Mouse (Mus musculus): Measurements from ENCODE around the gene Rmdn2. TPM values are rescaled to one million over a fixed set of nuclear protein-coding genes. Genes with fewer than 3 reads are reported as not detected.
A peak's percentile ranks its signal among the peaks of the same experiment; 100 is the strongest.

Rmdn2 gene
- polyA plus RNA-seq, 1 experiment from 2014 or later, result 4.9 TPM

DNA sequence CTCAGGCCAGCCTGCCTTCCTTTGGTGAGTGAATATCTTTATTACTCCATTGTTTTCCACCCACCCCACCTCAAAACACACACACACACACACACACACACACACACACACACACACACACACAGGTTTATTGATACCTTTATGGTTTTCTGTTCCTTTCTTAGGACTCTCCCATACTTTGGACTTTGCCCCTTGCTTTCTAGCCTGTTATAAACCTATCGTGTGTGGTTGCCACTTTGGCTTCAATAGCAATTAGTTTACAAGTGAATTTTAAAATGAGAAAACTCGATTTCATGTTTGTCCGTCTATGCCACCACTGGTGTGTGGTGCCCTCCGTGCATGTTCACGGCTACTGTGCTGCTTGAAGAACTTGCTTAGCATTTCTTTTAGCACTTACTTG lies 7.3 kb downstream of the Rmdn2 start:
- 81% methylated on average over 5 of the region's 5 CpGs for WGBS (ENCODE audit: insufficient replicate concordance)
- Histone ChIP-seq H3K4me1 (peaks cover 11% of the 10 kb centered on the region), H3K27ac (no peak overlapping the region), H3K4me2 (no peak overlapping the region), H3K36me3 (no peaks in the 10 kb centered on the region), H3K4me3 (no peak overlapping the region), H3K9me3 (replicated peaks) (no peaks in the 10 kb centered on the region), H3K9ac (no peak overlapping the region), H3K27me3 (replicated peaks) (no peaks in the 10 kb centered on the region)
- no peak for ATAC-seq

DNA sequence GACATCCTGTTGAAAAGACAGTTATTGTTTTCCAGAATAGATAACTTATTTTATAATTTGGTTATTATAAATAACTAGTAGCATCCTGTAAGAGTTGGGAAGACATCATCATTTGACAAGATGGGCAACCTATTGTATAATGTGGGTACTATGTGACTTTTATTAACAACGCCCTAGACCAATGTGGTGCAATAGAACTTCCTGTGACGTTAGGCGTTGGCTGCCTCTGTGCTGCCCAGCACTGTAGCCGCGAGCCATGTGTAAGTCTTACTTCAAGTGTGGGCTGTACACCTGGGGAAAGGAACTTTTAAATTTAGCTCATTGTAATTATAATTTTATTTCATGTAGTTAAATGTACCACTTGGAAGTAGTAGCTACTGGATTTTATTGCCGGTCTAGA lies 10.4 kb downstream of the Rmdn2 start:
- H3K4me2 ChIP-seq, result no peak overlapping the region
- no peak overlapping the region for H3K9ac ChIP-seq
- no peaks in the 10 kb centered on the region for H3K27me3 ChIP-seq (replicated peaks)
- 81% methylated on average over 6 of the region's 6 CpGs for WGBS (ENCODE audit: insufficient replicate concordance)
- H3K4me1 ChIP-seq, result no peaks in the 10 kb centered on the region
- ATAC-seq, result no peak
- H3K9me3 ChIP-seq (replicated peaks), result no peaks in the 10 kb centered on the region
- H3K4me3 ChIP-seq, result no peak overlapping the region
- no peaks in the 10 kb centered on the region for H3K36me3 ChIP-seq
- no peak overlapping the region for H3K27ac ChIP-seq

DNA sequence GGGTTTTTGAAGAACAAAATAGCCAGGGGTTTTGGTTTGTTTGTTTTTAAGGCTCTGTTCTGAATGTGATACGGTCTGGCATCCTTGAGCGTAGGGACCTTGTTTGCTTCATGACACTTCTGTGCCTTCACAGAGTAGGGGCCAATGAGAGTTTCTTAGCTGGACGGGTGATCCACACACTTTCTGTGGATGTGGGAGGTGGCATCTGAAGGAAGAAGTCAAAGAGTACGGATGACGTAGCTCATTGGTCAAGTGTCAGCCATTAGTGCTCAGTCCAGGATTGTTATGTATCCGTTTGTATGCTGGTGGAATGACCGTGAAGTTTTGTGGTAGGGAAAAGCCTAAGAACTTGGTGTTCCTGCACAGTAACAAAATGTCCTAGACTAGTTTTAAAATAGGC lies 10.9 kb downstream of the Rmdn2 start:
- no peaks in the 10 kb centered on the region for H3K4me1 ChIP-seq
- H3K4me2 ChIP-seq, result no peak overlapping the region
- no peak overlapping the region for H3K4me3 ChIP-seq
- no peaks in the 10 kb centered on the region for H3K36me3 ChIP-seq
- H3K9me3 ChIP-seq (replicated peaks), result no peaks in the 10 kb centered on the region
- H3K27me3 ChIP-seq (replicated peaks), result no peaks in the 10 kb centered on the region
- no peak for ATAC-seq
- 83% methylated on average over 7 of the region's 7 CpGs for WGBS (ENCODE audit: insufficient replicate concordance)
- H3K9ac ChIP-seq, result no peak overlapping the region
- no peak overlapping the region for H3K27ac ChIP-seq

DNA sequence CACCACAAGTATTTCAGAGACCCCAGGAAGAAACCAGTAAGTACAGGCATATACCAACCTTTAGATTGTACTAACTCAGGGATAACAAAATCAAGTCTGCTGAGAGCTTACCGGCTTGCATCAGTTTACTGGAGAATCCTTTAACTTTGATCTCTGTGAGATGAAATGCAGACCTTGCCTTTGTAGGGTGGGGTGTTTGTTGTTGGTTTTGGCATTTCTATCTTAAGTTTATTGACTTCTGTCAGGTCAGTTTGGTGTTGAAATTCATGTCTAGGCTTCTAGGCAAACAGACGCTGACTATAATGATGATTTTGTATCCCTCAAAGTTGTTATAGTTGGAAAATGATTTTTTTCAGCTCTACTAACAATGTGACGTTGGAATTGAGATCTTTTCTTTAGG lies 12.2 kb downstream of the Rmdn2 start:
- no peaks in the 10 kb centered on the region for H3K36me3 ChIP-seq

DNA sequence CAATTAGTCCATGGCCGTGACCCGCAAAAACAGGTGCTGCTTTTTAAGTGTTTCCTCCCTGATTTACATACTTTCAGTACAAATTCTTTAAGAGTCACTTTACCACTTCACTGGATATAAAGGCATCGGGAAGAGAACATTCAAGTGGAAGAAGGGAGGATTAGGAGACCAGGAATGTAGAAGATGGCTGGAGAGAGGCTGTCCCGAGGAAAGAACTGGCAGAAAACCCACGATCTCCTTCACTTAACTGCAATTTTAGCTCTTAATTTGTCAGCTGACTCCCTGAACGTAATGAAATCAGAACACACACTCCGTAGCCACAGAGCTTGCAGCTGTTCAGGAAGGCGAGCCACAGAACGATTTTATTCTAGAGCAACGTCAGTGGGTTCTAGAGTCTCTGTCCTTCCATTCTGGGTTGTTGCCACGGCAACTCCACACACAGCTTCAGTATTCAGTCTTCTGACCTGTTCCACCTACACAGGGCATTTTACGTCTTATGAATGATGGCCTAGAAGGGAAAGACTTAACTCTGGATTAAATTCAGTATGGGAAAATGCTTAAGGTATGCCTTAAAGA lies 14.7 kb downstream of the Rmdn2 start:
- WGBS (ENCODE audit: insufficient replicate concordance), result 77% methylated on average over 12 of the region's 12 CpGs
- no peaks in the 10 kb centered on the region for H3K27me3 ChIP-seq (replicated peaks)
- H3K4me1 ChIP-seq, result no peaks in the 10 kb centered on the region
- no peaks in the 10 kb centered on the region for H3K36me3 ChIP-seq
- no peak overlapping the region for H3K4me2 ChIP-seq
- H3K9ac ChIP-seq, result no peak overlapping the region
- no peak for ATAC-seq
- H3K27ac ChIP-seq, result no peak overlapping the region
- H3K9me3 ChIP-seq (replicated peaks), result no peaks in the 10 kb centered on the region
- no peak overlapping the region for H3K4me3 ChIP-seq

More for the DNA sequence above, 12.2 kb downstream of the Rmdn2 start:
- Histone ChIP-seq H3K9me3 (replicated peaks) (no peaks in the 10 kb centered on the region), H3K27ac (no peak overlapping the region), H3K9ac (no peak overlapping the region), H3K4me1 (no peaks in the 10 kb centered on the region), H3K27me3 (replicated peaks) (no peaks in the 10 kb centered on the region), H3K4me2 (no peak overlapping the region), H3K4me3 (no peak overlapping the region)
- 73% methylated on average over 3 of the region's 3 CpGs for WGBS (ENCODE audit: insufficient replicate concordance)
- ATAC-seq, result no peak

DNA sequence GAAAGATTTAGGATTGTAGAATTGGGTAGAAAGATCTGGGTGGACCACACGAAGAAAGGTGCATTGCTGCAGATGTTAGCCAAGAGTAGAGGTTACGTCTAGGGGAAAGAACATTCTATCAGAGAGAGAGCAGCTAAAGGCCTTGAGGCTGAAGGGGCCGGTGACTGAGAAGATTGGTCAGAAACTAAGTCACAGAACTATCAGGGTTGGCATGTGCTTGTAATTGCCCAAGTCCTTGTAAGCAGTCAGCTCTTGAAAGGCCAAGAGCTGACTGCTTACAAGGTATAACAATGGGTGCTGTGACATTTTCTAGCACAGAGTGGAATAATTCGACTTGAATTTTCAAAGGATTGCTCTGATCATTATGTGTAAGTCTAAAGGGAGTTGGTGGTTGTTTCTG lies 38.2 kb downstream of the Rmdn2 start:
- Histone ChIP-seq H3K4me1 (no peaks in the 10 kb centered on the region), H3K4me2 (no peak overlapping the region), H3K36me3 (no peaks in the 10 kb centered on the region), H3K9me3 (replicated peaks) (no peaks in the 10 kb centered on the region), H3K9ac (no peak overlapping the region), H3K27ac (no peak overlapping the region), H3K27me3 (replicated peaks) (no peaks in the 10 kb centered on the region), H3K4me3 (no peak overlapping the region)
- no peak for ATAC-seq
- 69% methylated on average over 4 of the region's 4 CpGs for WGBS (ENCODE audit: insufficient replicate concordance)

DNA sequence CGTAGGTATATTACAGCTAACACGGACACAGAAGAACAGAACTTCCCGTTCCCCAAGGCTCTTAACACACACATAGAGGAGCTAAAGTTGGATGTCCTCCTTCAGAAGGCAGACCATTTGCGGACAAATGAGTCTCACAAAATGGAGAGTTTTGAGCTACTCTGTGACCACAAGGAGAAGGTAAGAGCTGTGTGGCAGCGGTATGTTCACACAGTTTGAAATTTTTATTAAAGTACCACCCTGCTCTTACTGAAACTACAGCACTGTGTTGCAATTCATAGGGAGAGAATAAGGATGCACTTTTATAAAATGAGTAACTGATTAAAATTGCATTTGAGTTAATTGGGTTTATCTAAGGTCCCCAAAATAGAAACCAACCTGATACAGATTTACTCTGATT lies 38.6 kb downstream of the Rmdn2 start:
- WGBS (ENCODE audit: insufficient replicate concordance), result 79% methylated on average over 5 of the region's 5 CpGs
- Histone ChIP-seq H3K4me1 (no peaks in the 10 kb centered on the region), H3K36me3 (no peaks in the 10 kb centered on the region), H3K27me3 (replicated peaks) (no peaks in the 10 kb centered on the region), H3K9ac (no peak overlapping the region), H3K4me3 (no peak overlapping the region), H3K9me3 (replicated peaks) (no peaks in the 10 kb centered on the region), H3K27ac (no peak overlapping the region), H3K4me2 (no peak overlapping the region)
- no peak for ATAC-seq

DNA sequence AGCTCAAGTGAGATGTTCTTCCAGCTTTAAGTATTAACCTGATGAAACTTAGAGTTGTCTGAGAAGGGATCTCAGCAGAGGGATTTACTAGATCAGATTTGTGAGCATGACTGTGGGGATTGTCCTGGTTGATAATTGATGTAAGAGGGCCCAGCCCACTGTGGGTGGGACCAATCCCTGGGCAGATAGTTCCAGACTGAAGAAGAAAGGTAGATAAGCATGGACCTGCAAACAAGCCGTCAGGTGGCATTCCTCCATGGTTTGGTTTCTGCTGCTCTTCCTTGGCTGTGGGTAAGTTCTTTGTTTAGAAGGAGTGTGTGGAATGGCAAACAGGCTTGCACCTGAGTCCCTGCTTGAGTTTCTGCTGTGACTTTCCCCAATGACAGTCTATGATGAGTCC lies 41.5 kb downstream of the Rmdn2 start:
- WGBS (ENCODE audit: insufficient replicate concordance), result 42% methylated on average over 1 of the region's 1 CpGs
- no peak overlapping the region for H3K9ac ChIP-seq
- H3K36me3 ChIP-seq, result no peaks in the 10 kb centered on the region
- no peak overlapping the region for H3K27ac ChIP-seq
- no peak overlapping the region for H3K4me3 ChIP-seq
- no peak overlapping the region for H3K4me2 ChIP-seq
- H3K27me3 ChIP-seq (replicated peaks), result no peaks in the 10 kb centered on the region
- no peaks in the 10 kb centered on the region for H3K9me3 ChIP-seq (replicated peaks)
- no peak for ATAC-seq
- H3K4me1 ChIP-seq, result no peaks in the 10 kb centered on the region

DNA sequence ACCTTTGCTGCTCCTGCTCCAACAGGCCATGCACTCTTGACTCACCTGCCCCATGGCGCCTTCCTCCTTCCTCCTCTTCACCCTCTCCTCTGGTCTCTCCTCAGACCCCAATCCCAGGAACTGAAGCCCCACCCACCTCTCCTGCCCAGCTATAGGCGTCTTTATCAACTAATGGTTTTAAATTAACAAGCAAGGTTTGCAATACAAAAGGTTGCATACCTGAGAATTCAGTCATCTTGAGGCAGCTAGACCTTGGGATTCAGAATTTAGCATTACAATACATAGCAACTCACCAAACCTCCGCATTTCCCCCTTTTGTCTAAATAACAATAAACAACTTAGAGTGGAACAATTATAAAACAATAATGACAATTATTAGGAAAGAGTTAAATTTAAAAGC lies 42.5 kb downstream of the Rmdn2 start:
- H3K27ac ChIP-seq, result no peak overlapping the region
- WGBS (ENCODE audit: insufficient replicate concordance), result 70% methylated on average over 3 of the region's 3 CpGs
- no peaks in the 10 kb centered on the region for H3K36me3 ChIP-seq
- no peak overlapping the region for H3K4me3 ChIP-seq
- no peak overlapping the region for H3K9ac ChIP-seq
- H3K9me3 ChIP-seq (replicated peaks), result no peaks in the 10 kb centered on the region
- no peak for ATAC-seq
- H3K4me2 ChIP-seq, result no peak overlapping the region
- no peaks in the 10 kb centered on the region for H3K27me3 ChIP-seq (replicated peaks)
- H3K4me1 ChIP-seq, result no peaks in the 10 kb centered on the region

DNA sequence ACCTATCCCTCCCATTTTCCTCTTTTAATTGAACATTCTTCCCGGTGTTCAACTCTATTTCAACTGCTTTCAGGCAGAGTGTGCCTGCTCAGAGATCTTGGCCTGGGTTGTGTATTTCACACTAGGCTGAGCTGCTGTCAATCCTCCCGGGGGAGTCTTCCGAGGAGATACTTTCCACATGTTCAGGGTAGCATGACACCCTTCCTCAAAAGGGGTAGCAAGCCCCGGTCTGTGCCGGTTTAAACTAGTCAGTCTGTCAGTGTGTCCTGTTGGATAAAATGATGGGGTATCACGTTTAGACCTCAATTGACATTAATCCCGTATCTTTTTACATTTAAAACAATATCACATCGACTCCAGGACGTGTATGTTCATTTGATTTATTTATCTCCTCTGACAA lies 46.1 kb downstream of the Rmdn2 start:
- no peak for ATAC-seq
- WGBS (ENCODE audit: insufficient replicate concordance), result 59% methylated on average over 9 of the region's 9 CpGs
- Histone ChIP-seq H3K27ac (no peak overlapping the region), H3K36me3 (no peaks in the 10 kb centered on the region), H3K4me1 (no peaks in the 10 kb centered on the region; the same call in 1 of the 2 replicates), H3K4me3 (no peak overlapping the region), H3K4me2 (no peak overlapping the region), H3K9ac (no peak overlapping the region), H3K27me3 (replicated peaks) (no peaks in the 10 kb centered on the region), H3K9me3 (replicated peaks) (no peaks in the 10 kb centered on the region)

DNA sequence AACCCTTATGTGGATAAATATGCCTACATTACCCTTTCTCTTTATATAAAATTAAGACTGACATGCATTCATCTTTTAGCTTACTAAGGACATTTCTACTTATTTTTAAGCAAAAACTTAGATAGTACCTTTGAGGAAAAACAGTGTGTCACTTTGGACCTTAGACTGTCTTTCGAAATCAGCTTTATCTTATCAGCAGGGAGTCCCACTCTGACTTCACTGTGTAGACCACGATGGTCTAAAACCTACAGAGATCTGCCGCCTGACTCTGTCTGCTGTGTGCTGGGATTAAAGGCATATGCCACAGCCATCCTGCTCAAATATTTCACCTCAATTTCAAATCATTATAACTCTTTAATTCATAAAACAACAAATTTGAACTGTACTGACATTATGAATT lies 46.8 kb downstream of the Rmdn2 start:
- 20% methylated on average over 3 of the region's 3 CpGs for WGBS (ENCODE audit: insufficient replicate concordance)
- H3K36me3 ChIP-seq, result no peaks in the 10 kb centered on the region
- no peak overlapping the region for H3K27ac ChIP-seq
- H3K9me3 ChIP-seq (replicated peaks), result no peaks in the 10 kb centered on the region
- H3K9ac ChIP-seq, result no peak overlapping the region
- H3K4me1 ChIP-seq, result no peaks in the 10 kb centered on the region; the same call in 1 of the 2 replicates
- H3K27me3 ChIP-seq (replicated peaks), result no peaks in the 10 kb centered on the region
- no peak overlapping the region for H3K4me2 ChIP-seq
- H3K4me3 ChIP-seq, result no peak overlapping the region
- no peak for ATAC-seq

DNA sequence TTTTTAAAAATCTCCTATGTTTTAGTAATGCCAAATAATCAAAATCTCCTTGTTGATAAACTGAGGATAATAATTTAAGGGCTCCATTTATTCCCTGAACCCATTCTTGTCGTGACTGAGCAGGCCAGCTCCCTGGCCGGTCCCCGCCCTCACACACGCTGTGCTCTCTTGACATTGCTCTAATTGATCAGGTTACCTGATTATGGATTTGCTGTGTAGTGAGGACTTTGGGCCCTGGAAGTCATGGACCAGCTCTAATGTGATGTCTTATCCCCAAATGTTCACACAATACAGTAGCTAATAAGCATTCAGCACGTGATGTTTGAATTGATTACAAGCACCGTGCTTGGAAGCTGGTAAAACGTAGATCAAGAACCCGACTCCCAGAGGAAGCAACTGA lies 47.2 kb downstream of the Rmdn2 start:
- H3K27me3 ChIP-seq (replicated peaks), result no peaks in the 10 kb centered on the region
- no peak overlapping the region for H3K4me3 ChIP-seq
- H3K9me3 ChIP-seq (replicated peaks), result no peaks in the 10 kb centered on the region
- no peak overlapping the region for H3K4me2 ChIP-seq
- H3K36me3 ChIP-seq, result no peaks in the 10 kb centered on the region
- no peak overlapping the region for H3K9ac ChIP-seq
- H3K4me1 ChIP-seq, result no peaks in the 10 kb centered on the region; the same call in 1 of the 2 replicates
- ATAC-seq, result 0 out of 2 replicates have a peak, but pooled peaks have one; percentile 37
- WGBS (ENCODE audit: insufficient replicate concordance), result 52% methylated on average over 8 of the region's 8 CpGs
- no peak overlapping the region for H3K27ac ChIP-seq

DNA sequence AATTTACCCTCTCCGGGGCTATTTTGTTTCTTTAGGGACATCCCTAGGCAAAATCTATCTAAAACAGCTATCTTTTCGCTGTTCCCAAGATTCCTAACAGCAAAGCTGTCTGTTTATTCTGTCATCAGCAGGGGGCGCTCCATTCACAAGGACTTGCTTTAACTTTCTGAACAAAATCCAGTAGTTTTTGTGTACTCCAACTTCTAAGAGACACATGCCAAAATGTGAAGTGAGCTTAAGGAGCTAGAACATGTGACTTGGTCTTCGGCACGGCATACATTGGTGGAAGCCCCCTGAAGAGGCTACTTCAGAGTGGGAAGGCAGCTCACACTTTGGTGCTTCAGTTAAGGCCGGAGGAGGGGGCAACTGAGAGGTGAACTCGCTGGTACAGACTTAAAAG lies 49.7 kb downstream of the Rmdn2 start:
- Histone ChIP-seq H3K4me1 (no peaks in the 10 kb centered on the region; the same call in 1 of the 2 replicates), H3K4me2 (no peak overlapping the region), H3K4me3 (no peak overlapping the region), H3K36me3 (no peaks in the 10 kb centered on the region), H3K9ac (no peak overlapping the region), H3K9me3 (replicated peaks) (no peaks in the 10 kb centered on the region), H3K27me3 (replicated peaks) (no peaks in the 10 kb centered on the region), H3K27ac (no peak overlapping the region)
- 44% methylated on average over 7 of the region's 7 CpGs for WGBS (ENCODE audit: insufficient replicate concordance)
- ATAC-seq, result no peak
